10 mouse cellular contexts compared by ENCODE assay signal in genomic region chr16:14940898-14941297, GRCm38 (mm10). TPM values are rescaled to one million over a fixed set of nuclear protein-coding genes. Genes with fewer than 3 reads are reported as not detected.
DNase-seq lines count a peak whose midpoint lies in the region; ATAC-seq and TF ChIP-seq lines count a peak whose summit lies in the region.
"Had no signal": no experiment of that assay in that cellular context is flagged by ENCODE, and none has a peak within 500 bp of the region (broad histone marks: within the 10 kb centered on the region; RNA-seq: fewer than 3 reads in every experiment).

No protein-coding gene starts in this region.

- no peak overlapping the region for H3K9ac ChIP-seq in limb, embryonic 13.5 days

- DNase-seq in limb, embryonic 10.5 days (ENCODE audit: low spot score): no peak
- peak; percentile 87 for DNase-seq in adipocyte (ENCODE audit: low spot score)
- peak; percentile 7 to 16 for DNase-seq in kidney, postnatal 36 days
- DNase-seq in B cell, adult 2 months: no peak

- H3K36me3 ChIP-seq in limb, embryonic 13.5 days: no peaks in the 10 kb centered on the region
- no peaks in the 10 kb centered on the region for H3K36me3 ChIP-seq in limb, embryonic 10.5 days

- H3K27me3 ChIP-seq in limb, embryonic 13.5 days: no peaks in the 10 kb centered on the region
- no peaks in the 10 kb centered on the region for H3K27me3 ChIP-seq in limb, embryonic 10.5 days (ENCODE audit: low read depth, poor library complexity, severe bottlenecking)
- H3K27me3 ChIP-seq: megakaryocyte, embryonic 14.5 days had no signal

- no peak for TF ChIP-seq POLR2A in embryonic fibroblast, embryonic 13.5 days (IDR thresholded peaks at IDR 0.05; ENCODE audit: low read depth, low read length)

- TF ChIP-seq CTCF in embryonic fibroblast, embryonic 13.5 days (IDR thresholded peaks at IDR 0.05; ENCODE audit: borderline replicate concordance, insufficient read depth, low read length): 0 out of 2 replicates have a peak, but pooled peaks have one; percentile 2

- 66% methylated on average over 3 of the region's 3 CpGs for WGBS in limb, embryonic 13.5 days
- WGBS in limb, embryonic 10.5 days: 91% methylated on average over 3 of the region's 3 CpGs

- ATAC-seq in limb, embryonic 13.5 days (ENCODE audit: low FRiP score, low read depth): peak; percentile 71; the same call in 1 of the 2 replicates
- no peak for ATAC-seq in cerebellum, adult (ENCODE audit: insufficient number of reproducible peaks, low FRiP score, low TSS enrichment)

- H3K4me3 ChIP-seq in limb, embryonic 13.5 days: no peak overlapping the region
- no peak overlapping the region for H3K4me3 ChIP-seq in limb, embryonic 10.5 days
- H3K4me3 ChIP-seq in embryonic fibroblast, embryonic 13.5 days (ENCODE audit: insufficient read depth, low read length): no peak overlapping the region
- H3K4me3 ChIP-seq: erythroblast, embryonic 14.5 days; megakaryocyte, embryonic 14.5 days had no signal

- H3K27ac ChIP-seq in limb, embryonic 13.5 days: peak overlapping the region; percentile 61
- no peak overlapping the region for H3K27ac ChIP-seq in limb, embryonic 10.5 days
- H3K27ac ChIP-seq in embryonic fibroblast, embryonic 13.5 days (ENCODE audit: insufficient read depth, low read length): peak overlapping the region; percentile 92

- no peaks in the 10 kb centered on the region for H3K9me3 ChIP-seq in limb, embryonic 13.5 days
- no peaks in the 10 kb centered on the region for H3K9me3 ChIP-seq in limb, embryonic 10.5 days (replicated peaks)
- H3K9me3 ChIP-seq: megakaryocyte, embryonic 14.5 days had no signal

- H3K4me2 ChIP-seq in limb, embryonic 13.5 days (replicated peaks): no peak overlapping the region

- H3K4me1 ChIP-seq in limb, embryonic 13.5 days: peaks cover 23% of the 10 kb centered on the region; the same call in 1 of the 2 replicates
- no peaks in the 10 kb centered on the region; the same call in 1 of the 2 replicates for H3K4me1 ChIP-seq in limb, embryonic 10.5 days
- H3K4me1 ChIP-seq in embryonic fibroblast, embryonic 13.5 days (ENCODE audit: control insufficient read depth, insufficient read depth, low read length): no peaks in the 10 kb centered on the region; the same call in none of the 2 replicates
- H3K4me1 ChIP-seq: megakaryocyte, embryonic 14.5 days had no signal

RNA-seq across cellular contexts. Expression of gene Efcab1, which starts 34.5 kb away (rescaled TPM):
- polyA plus RNA-seq in limb, embryonic 13.5 days (2015; fragmentation: Nextera tagmentation; extraction: Ambion mirVana): 13.6 and 14.5 TPM in 2 replicates
- 2.5 and 5.5 TPM in 2 replicates for polyA plus RNA-seq in limb, embryonic 10.5 days (2016; fragmentation: Nextera tagmentation; extraction: Ambion mirVana)
- 0.18 and 0.84 TPM in 2 replicates for polyA plus RNA-seq in embryonic fibroblast, embryonic 13.5 days (2011; ENCODE audit: insufficient read length, low read depth, missing spikeins)
- polyA plus RNA-seq: erythroblast, embryonic 14.5 days; small intestine, adult 2 months had no signal

Comparison
In these comparisons a context has a peak if more than half of its experiments do, and no peak if none do; other contexts are left out.
1. DNase-seq: peak in adipocyte (single experiment) and kidney, postnatal 36 days (2 of 2); none in limb, embryonic 10.5 days (single experiment) and B cell, adult 2 months (0 of 2).